Mouse (Mus musculus) testis, adult 2 months (tissue): ENCODE data around the gene Ldb1. TPM values are rescaled to one million over a fixed set of nuclear protein-coding genes. Genes with fewer than 3 reads are reported as not detected.

Experiments used
- H3K27ac ChIP-seq: fragments of 200-500 bp; 2 replicates; pipeline ENCODE4 v1.5.1; 2012; ENCODE audit warnings: low read depth, low read length; ENCODE audit not compliant: control insufficient read depth, insufficient read depth
- H3K27me3 ChIP-seq: fragments of 200-500 bp; 2 replicates; pipeline ENCODE4 v1.6.1; 2012; ENCODE audit warnings: mild to moderate bottlenecking, low read length, moderate library complexity; ENCODE audit not compliant: control insufficient read depth, insufficient read depth
- H3K36me3 ChIP-seq: fragments of 200-500 bp; 2 replicates; pipeline ENCODE4 v1.6.1; 2012; ENCODE audit warnings: mild to moderate bottlenecking, low read length; ENCODE audit not compliant: control insufficient read depth, insufficient read depth
- H3K4me1 ChIP-seq: fragments of 200-500 bp; 2 replicates; pipeline ENCODE4 v1.6.1; 2012; ENCODE audit warnings: low read length; ENCODE audit not compliant: control insufficient read depth, insufficient read depth
- H3K4me3 ChIP-seq: fragments of 200-500 bp; 2 replicates; pipeline ENCODE4 v1.5.1; 2012; ENCODE audit warnings: low read depth, mild to moderate bottlenecking, low read length, moderate library complexity, mixed read lengths; ENCODE audit not compliant: control insufficient read depth
- CTCF ChIP-seq: fragments of 200-500 bp; IDR thresholded peaks from 2 replicates; pipeline ENCODE4 v1.5.1; 2012; ENCODE audit warnings: low read depth, mild to moderate bottlenecking, inconsistent platforms, low read length, moderate library complexity; ENCODE audit not compliant: control insufficient read depth, insufficient read depth, insufficient replicate concordance
- POLR2A ChIP-seq: fragments of 200-500 bp; IDR thresholded peaks from 2 replicates; pipeline ENCODE4 v1.6.1; 2012; ENCODE audit warnings: low read depth, mild to moderate bottlenecking, inconsistent platforms, low read length, moderate library complexity; ENCODE audit not compliant: control insufficient read depth
- polyA plus RNA-seq: library from polyadenylated mRNA; depleted of rRNA; stranded (reverse); fragments of >200 nt; gene quantifications from 2 replicates; pipeline ENCODE4 v1.2.3, GENCODE M21; 2012

Ldb1 gene
- polyA plus RNA-seq, 1 experiment: 26.2 TPM

- Histone ChIP-seq H3K27me3 (no peaks in the 10 kb centered on the region), H3K4me1 (peaks cover 5% of the 10 kb centered on the region), H3K36me3 (peaks cover 2% of the 10 kb centered on the region), H3K4me3 (peak within 1 kb of the TSS; percentile 87), H3K27ac (peak within 1 kb of the TSS; percentile 54)
- TF ChIP-seq POLR2A: peak; percentile 90
- TF ChIP-seq CTCF: no peak
These were observed 30.9 kb upstream of the Ldb1 start, which contains the start of gene Nolc1 for GRCm38 (mm10) chr19:46075616-46076607. Gene Nolc1 (plus strand): TSS chr19:46075863.

DNA sequence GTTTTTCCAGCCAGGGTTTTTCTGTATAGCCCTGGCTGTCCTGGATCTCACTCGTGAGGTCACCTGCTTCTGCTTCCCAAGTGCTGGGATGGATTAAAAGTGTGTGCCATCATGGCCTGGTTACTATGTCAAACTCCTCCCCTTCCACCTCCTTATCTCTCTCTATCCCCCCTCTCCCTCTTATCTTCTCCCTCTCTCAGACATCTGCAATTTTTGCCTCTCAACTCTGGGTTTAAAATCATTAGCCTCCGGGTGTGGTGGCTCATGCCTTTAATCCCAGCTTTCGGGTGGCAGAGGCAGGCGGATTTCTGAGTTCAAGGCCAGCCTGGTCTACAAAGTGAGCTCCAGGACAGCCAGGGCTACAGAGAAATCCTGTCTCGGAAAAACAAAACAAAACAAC, 29.3 kb upstream of the Ldb1 start:
- H3K4me3 ChIP-seq: no peak overlapping the region
- peaks cover 2% of the 10 kb centered on the region; the same call in 1 of the 2 replicates for H3K36me3 ChIP-seq
- TF ChIP-seq CTCF (no peak), POLR2A (no peak)
- no peak overlapping the region for H3K27ac ChIP-seq
- no peaks in the 10 kb centered on the region for H3K27me3 ChIP-seq
- peaks cover 5% of the 10 kb centered on the region for H3K4me1 ChIP-seq

DNA sequence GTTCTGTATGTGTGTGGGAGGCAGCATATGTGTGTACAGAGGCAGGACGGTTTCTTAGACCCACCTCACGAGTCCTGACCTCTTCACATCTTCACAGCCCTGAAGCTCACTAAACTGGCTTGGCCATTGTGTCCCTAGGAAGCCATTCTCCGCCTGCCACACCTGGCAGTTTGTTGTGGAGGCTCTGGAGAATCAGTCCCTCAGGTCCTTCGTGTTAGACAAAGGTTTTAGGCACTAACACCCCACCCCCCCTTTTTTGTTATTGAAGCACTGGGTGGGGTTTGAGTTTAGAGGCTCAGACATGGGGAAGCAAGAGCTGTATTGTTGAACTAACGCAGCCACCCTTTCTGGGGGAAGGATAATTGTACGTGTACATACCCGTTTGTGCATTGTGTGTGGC, 28.3 kb upstream of the Ldb1 start:
- no peak overlapping the region for H3K4me3 ChIP-seq
- no peak overlapping the region for H3K27ac ChIP-seq
- peaks cover 5% of the 10 kb centered on the region for H3K4me1 ChIP-seq
- H3K36me3 ChIP-seq: no peaks in the 10 kb centered on the region
- no peaks in the 10 kb centered on the region for H3K27me3 ChIP-seq
- TF ChIP-seq CTCF: no peak
- no peak for TF ChIP-seq POLR2A

DNA sequence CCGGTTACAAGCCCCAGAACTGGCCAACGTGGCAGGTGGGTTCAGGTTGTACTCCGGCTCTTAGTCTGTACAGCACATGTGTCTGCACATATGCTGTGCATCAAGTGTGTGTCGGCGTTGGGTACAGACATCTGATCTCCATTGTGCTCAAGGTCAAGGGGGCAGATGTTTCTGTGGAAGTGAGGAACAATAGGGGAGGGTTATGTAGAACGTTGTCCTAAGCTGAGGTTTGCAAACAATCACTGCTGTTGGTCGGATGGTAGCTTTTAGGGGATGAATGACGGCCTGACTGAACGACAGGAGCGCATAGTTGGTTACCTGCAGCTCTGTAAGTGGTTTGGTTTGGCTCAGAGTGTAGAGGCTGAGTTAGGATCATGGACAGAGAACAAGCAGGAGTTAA, 23.0 kb upstream of the Ldb1 start:
- no peak for TF ChIP-seq CTCF
- TF ChIP-seq POLR2A: no peak
- no peak overlapping the region for H3K4me3 ChIP-seq
- no peak overlapping the region for H3K27ac ChIP-seq
- no peaks in the 10 kb centered on the region for H3K4me1 ChIP-seq
- no peaks in the 10 kb centered on the region for H3K27me3 ChIP-seq
- H3K36me3 ChIP-seq: peaks cover 1% of the 10 kb centered on the region

DNA sequence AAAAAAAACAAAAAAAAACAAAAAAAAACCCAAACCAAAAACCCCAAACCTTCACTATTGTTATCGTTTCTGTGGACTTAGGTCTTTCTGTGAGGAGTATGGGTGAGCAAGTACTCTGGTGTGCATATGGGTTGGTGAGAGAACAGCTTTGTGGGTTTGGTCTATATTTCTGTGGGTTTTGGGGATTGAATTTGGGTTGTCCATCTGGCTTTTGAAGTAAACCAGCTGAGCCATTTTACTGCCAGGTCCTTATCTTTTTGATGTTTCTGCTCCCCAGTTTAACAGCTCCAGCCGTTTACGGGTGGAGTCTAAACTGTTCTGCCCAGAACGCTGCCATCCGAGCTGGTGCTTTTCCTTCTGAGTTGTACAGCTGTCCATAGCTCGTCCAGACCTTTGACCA, 15.8 kb upstream of the Ldb1 start:
- no peak overlapping the region for H3K27ac ChIP-seq
- H3K36me3 ChIP-seq: peaks cover 1% of the 10 kb centered on the region
- TF ChIP-seq POLR2A (no peak), CTCF (no peak)

DNA sequence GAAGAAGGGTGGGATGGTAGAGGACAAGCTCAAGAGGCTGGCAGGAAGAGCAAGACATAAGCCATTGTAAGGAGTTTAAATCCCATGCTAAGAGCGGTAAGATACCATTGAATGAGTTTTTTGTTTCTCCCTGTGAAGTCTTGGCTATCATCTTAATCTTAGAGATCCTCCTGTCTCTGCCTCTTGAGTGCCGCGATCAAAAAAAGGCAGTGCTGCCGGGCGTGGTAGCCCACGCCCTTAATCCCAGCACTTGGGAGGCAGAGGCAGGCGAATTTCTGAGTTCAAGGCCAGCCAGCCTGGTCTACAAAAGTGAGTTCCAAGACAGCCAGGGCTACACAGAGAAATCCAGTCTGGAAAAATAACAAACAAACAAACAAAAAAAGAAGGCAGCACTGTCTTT, 13.5 kb upstream of the Ldb1 start:
- Histone ChIP-seq H3K4me3 (no peak overlapping the region), H3K27ac (no peak overlapping the region), H3K27me3 (no peaks in the 10 kb centered on the region), H3K4me1 (peaks cover 6% of the 10 kb centered on the region), H3K36me3 (no peaks in the 10 kb centered on the region)
- TF ChIP-seq CTCF (no peak), POLR2A (no peak)

More for the DNA sequence above, 15.8 kb upstream of the Ldb1 start:
- H3K4me1 ChIP-seq: peaks cover 6% of the 10 kb centered on the region
- no peaks in the 10 kb centered on the region for H3K27me3 ChIP-seq
- no peak overlapping the region for H3K4me3 ChIP-seq

DNA sequence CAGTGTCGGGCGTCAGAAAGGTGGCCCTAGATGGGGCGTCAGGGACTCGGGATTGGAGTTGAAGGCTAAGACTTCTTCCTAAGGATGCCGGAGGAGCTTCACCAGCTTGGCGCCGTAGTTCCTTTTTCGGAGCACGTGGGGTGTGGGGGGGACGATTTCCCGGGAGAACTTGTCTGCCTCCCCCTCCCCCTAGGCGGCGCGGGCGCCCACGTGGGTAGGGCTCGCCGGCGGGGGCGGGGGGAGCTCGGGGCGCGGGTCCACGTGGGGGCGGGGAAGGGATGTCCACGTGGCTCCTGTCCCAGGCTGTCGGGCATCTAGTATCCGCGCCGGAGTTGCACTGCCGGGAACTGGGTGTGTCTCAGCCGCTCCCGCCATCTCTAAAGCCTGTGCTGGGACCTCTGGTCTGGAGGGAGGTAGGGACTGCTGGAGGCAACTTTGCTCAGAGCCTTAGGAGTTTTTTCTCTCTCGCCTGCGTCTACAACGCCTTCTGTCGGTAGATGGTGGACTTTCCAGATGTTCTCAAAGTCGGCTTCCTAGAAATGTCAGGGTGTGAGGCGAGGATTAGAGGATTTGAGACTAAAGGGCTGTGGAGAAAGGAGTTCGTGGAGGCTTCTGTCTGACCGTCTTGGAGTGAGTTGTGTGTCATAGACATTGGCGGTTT, 12.1 kb upstream of the Ldb1 start:
- Histone ChIP-seq H3K27me3 (no peaks in the 10 kb centered on the region), H3K4me3 (peak overlapping the region; percentile 99), H3K4me1 (peaks cover 6% of the 10 kb centered on the region), H3K36me3 (no peaks in the 10 kb centered on the region), H3K27ac (peak overlapping the region; percentile 97)
- TF ChIP-seq CTCF: no peak
- no peak for TF ChIP-seq POLR2A
